Mouse (Mus musculus): ENCODE measurements around the gene Cfl1.

Cfl1 gene

DNA sequence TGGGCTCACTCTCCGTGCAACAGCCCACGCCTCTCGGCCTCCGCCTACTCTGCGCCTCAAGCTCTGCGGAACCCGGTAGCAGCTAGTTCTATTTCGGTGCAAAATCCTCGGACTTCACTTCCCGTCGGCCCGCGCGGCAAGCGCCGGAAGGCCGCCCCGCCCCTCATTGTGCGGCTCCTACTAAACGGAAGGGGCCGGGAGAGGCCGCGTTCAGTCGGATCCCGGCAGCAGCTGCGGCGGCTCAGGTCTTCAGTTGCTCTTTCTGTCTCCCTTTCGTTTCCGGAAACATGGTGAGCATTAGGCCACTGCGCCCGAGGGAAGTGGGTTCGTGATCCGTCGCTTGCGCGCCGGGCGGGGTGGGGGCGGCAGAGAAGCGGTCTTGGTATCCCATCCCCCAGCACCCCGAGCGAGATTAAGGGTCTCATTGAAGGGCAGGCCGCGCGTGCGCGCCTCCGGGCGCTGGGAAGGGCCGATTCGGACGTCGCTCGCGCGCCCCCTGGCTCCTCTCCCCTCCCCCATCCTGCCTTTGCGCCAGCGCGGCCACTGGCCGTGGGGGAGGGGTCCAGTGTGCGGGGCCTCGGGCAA lies at the start of gene Cfl1:
Gene Cfl1, plus strand, starts transcription at position 143 of the 585 bp plus-strand sequence.
- peak; percentile 95 for DNase-seq

DNA sequence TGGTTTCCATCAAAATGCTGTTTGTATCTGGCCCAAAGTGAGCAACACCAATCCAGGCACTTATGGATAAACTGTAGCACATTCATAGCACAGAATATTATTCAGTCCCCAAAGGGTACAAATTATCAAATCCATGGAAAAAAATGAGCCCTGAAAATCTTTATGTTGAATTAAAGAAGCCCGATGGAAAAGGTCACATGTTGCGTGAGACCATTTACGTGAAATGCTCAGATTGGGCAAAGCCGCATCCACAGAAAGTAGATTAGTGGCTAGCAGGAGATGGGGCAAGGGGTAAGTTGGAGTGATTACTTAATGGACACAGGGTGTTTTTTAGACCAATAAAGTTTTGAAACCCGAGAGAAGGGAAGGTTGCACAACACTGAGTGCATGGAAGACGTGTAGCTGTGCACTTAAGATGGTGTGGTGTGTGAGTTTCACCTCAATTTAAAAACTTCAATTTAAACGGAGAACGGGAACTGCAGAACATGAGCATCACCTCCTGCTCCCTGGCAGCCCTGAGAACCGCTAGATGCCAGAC lies 45.8 kb upstream of the Cfl1 start:
- DNase-seq, result no peak

DNA sequence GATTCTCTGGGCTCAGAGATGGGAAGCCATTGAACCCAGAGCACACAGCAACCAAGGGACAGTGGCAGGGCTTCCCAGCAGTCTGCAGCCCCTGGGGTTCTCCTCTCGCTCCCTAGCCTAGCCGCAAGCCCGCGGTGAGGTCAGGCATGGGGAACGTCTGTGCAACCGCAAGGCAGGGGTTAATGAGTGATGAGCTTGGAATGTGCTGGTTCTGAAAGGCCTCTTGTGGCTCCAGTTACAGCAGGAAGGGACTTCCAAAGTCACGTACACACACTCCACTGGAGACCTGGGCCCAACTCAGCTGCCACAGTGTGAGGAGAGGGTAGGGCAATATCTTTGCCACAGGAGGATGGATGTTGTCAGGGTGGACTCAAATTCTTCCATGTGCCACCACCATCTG lies 45.3 kb upstream of the Cfl1 start:
- DNase-seq, result no peak

DNA sequence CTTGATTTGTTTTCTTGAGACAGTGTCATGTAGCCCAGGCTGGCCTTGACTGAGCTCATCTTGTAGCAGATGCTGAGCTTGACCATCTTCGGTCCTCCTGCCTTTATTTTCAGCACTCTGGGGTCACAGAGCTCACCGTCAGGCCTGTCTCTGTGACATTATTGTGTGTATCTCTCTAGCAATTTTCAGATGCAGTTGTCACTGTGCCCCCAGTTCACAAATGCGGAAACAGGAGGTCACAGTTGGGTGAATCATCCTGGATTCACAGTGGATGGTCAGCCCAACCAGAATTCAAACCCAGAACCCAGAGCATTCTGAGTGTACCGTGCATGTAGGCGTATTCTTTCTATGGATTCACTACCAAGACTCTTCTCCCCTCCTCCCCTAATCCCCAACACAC lies 44.5 kb upstream of the Cfl1 start:
- DNase-seq, result no peak

DNA sequence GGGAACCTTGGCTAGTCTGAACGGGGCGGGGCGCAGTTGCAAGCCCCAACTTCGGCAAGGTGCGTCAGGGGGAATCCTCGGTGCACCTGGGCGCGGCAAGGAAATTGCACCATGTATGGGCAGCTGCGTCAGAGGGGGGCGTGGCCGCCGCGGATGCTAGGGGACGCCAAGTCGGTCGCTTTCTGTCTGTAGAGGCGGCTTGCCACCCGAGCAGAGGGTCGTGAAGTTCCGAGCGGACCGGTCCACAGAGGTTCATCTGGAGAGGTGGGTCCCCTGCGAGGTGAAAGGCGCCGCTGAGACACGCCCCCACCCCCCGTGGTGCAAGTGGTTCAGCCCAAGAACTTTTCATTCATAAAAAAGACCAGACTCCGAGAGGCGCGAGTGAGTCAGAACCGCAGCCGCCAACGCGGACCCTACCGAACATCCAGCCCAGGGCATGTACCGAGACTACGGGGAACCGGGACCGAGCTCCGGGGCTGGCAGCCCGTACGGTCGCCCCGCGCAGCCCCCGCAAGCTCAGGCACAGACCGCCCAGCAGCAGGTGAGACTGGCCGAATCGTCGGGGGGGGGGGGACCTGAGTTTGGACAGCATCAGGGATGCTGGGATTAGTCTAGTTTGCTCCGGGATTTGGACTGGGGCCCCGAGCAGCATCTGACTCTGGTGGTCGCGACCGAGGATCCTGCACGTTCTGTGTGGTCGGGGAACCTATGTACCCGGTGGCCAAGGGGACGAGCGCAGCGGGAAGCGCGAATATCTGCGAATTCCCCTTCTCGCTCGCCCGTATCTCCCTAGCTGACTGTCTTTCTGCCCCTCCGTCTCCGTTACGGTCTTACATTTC lies 42.5 kb upstream of the Cfl1 start, which contains the start of gene Fosl1:
Gene Fosl1, plus strand, starts transcription at position 33 of the 839 bp plus-strand sequence.
- DNase-seq, result peak; percentile 74

DNA sequence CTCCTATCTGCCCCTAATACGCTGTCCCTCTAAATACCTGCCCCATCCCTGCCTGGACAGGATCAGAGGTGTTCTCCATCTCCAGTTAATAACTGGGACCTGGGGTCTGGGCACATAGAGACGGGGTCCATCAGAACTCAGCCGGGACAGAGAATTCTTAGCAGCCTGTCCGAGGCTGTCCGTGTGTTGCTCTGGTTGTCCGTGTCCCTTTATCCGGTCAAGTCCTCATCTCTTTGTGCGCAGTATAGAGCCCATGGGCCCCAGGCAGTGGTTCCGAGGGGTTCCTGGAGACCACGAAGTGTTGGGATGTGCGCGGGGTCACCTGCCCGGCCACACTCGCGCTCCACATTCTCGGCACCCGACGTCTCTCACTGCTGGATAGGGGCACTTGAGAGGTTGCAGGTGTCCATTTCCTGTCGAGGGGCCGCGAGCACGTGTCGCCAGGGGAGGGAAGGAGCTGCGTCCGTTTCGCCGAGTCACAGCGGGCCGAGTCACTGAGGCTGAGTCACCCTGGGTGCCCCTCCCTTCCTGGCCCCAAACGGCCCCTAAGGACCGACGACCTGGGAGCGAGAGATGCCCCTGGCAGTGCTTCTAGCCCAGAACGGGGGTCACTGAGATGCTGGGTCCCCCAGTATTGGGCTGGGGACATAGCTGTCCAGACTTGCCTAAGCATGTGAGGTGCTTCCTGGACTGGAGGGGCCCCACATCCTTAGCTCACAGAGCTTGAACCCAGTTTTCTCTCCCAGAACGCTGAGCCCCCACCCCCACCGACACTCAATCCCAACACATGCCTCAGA lies 41.7 kb upstream of the Cfl1 start:
- no peak for DNase-seq

DNA sequence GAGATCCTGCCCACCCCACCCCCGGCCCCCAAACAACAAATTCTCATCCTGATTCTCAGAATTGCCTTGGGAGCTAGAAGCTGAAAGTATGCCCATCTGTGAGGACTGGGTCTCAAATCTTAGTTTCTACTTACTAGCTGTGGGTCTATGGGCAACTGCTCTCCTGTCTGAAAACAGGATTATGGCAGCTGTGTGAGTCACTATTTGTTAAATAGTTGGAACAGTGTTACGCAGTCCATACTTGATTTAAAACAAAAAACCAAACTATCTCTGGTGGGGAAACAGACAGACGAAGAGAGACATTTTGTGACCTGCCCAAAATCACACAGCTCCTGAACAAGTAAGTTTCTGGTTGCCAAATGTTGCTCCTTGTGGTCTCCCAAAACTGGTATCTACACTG lies 40.6 kb upstream of the Cfl1 start:
- no peak for DNase-seq

DNA sequence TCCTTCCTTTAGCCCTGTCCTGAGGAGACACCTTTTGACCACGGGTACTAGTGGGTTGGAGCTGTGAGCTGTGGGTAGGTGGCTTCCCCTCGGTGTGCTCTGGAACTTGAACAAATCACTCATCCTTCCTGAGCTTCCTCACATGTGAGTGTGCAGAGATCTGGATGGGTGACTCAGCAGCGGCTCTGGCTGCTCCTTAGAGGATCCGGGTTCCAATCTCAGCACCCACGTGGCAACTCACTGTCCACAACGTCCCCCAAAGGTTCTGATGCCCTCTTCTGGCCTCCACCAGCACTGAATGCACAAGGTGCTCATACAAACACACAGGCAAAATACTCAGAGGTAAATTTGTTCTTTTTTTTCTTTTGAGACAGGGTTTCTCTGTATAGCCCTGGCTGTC lies 38.5 kb upstream of the Cfl1 start:
- no peak for DNase-seq

DNA sequence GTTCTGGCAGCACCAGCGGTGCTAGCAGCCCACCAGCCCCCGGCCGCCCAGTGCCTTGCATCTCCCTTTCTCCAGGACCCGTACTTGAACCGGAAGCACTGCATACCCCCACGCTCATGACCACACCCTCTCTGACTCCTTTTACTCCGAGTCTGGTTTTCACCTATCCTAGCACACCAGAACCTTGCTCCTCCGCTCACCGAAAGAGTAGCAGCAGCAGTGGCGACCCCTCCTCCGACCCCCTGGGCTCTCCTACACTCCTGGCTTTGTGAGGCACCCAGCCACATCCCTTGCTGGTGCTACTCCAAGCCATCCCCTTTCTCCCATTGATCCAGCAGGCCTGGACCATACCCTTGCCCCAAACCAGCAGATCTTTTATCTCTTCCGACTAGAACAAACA lies 35.2 kb upstream of the Cfl1 start:
- DNase-seq, result no peak

DNA sequence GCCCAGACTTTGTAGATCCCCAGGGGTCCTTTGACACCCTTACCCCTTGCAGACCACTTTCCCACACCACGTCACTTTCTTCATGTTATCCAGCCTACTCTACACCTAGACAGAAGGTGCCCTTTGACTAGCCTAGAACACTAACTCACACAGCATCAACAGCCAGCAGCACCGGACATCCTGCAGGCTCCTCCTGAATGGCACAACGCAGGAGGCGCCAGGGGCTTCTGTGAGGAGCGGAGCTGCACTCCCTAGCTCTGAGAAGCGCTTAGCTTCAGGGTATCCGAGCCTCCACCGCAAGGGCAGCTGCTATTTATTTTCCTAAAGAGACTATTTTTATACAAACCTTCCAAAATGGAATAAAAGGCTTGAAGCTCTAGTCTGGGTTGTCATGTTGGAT lies 34.7 kb upstream of the Cfl1 start:
- no peak for DNase-seq

DNA sequence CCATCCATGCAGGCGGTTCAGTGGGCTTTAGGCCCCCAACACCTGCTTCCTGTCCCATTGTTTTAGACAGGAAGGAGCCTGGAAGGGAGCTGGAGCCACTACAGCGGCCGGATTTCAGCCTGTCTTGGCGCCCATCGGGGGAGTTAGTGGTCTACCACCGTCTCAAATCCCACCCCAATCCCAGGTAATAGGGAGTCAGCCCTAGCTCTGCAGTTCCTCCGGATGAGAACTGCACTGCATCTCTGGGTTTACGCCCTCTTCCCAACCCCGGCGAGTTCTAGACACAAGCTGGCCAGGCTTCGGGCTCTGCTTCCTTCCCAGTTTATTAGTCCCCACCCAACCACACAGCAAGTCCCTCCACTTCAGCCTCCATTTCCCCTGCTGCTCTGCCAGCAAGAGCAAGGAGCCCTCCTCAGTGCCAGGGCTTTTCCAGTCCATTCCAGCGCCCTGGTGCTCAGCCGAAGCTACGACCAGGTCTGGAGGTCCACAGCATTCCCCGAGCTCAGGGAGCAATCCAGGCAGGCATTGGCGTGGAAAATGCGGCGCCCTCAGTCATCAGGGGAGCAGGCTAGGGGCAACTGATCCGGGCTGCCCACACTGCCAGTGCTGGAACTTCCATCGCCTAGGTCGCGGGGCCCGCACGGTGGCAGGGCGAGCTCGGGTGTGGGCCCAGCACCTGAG lies 33.9 kb upstream of the Cfl1 start:
- DNase-seq, result no peak

DNA sequence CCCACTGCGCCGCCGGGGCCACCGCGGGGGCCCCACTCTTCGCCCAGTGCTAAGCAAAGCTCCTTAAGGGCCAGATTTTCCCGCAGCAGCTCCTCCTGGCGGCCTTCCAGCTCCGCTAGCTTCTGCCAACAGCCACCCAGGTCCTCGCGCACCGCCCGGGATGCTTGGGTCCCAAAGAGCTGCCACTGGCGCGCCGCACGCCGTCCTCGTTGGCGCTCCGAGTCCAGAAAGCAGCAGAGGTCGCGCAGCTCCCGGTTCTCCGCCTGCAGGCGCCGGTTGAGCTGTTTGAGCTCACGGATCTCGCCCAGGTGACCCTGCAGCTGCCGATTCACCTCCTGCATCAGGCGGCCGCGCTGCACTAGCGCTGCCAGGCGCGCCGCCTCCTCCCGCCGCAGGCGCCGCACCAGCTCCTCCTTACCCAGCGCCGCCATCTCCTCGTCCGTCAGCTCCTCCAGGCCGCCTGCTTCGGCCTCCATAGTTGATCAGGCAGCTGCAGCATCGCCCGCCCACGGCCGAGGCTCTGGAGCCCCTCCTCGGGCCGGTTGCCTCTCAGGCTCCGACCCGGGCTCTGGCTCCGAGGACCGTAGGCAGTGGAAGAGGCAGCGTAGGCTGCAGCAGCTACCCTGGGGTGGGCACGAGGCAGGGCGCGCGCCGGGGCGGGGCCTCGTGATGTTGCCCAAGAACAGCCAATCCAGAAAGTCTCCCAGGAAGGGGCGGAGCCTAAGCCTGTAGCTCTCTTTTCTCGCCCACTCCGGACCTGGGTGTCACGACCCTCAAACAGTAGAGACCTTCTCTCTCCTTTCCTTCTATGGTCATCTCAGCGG lies 33.1 kb upstream of the Cfl1 start:
- DNase-seq, result peak; percentile 96

DNA sequence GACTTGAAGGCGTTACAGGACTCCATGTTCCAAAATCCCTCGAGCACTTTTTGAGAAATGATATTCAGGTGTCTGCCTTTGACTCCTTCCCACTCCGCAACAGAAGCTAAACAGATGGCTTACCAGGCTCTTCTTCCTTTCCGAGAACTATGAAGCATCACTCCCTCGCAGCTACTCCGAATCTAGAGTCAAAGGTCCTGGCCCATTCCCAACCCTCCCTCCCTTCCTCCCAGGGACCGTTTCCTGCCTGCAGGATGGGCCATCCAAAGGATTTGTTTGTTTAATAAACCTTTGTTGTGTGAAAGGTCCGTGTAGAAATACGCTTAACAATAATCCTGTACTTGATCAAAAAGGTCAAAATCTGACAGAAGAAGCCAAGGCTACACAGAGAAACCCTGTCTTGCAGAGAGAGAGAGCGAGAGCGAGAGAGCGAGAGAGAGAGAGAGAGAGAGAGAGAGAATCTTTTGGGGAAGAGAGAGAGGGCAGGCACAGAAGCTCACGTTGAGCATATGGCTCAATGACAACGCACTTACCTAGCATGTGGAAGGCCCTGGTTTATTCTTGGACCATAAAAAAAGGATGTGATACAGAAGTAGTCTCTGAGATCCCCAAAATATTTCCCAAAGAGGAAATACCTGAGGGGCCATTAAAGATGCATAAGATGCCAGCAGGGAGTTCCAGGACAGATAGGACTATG lies 32.4 kb upstream of the Cfl1 start, which contains the start of gene Ccdc85b:
Gene Ccdc85b, minus strand, starts transcription at position 149 of the 697 bp plus-strand sequence.
- no peak for DNase-seq

DNA sequence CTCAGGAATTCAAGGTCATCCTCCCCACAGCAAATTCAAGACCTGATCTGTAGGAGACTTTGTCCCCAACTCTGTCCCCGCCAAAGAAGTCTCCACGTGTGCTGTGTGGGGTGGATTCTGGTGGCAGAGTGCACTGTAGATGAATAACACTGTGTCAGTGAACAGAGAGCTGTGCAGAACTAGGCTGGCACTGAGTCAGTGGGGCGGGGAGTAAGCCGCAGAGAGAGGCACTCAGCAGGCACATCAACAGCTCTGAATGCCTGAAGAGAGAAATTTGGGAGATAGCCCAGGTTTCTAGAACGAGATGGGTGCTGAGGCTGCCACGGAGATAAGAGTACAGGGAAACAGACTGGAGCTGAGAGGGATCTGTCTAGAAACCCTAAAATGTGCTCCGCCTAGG lies 31.2 kb upstream of the Cfl1 start:
- DNase-seq, result peak; percentile 55

DNA sequence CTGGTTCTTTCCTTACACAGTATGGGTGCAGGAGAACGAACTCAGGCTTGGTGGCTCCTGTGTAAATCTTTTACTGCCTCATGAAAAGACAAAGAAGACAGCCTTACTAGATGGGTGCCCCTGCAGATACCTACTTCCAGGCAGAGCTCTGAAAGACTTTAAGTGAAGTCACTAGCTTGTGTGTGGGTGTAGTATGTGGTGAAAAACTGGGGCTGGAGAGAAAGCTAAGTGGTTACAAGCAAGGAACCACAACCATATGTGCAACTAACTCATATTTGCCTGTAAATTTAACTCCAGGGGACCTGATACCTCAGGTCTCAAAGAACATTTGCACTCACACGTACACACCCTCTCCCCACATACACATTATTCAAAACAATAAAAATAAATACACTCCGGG lies 30.4 kb upstream of the Cfl1 start:
- DNase-seq, result no peak

DNA sequence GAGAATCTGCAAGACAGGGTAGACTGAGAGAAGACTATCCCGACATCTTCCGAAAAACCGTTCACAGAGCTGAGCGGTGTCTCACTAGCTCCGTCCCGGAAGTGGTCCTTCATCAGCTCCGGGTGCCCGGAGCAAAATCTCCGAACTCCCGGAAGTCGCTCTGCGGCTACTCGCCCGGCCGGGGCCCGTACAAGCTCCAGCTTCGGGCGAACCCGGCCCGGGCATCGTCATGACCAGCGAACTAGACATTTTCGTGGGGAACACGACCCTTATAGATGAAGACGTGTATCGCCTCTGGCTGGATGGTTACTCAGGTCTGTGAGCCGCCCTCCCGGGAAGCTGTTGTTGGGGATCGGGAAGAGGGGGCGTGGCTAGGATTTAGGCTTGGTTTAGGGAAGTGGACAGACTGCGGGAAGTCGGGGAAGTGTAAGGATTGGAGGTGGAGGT lies 29.8 kb upstream of the Cfl1 start, which contains the start of gene Fibp:
Gene Fibp, plus strand, starts transcription at position 151 of the 447 bp plus-strand sequence.
- peak; percentile 87 for DNase-seq

DNA sequence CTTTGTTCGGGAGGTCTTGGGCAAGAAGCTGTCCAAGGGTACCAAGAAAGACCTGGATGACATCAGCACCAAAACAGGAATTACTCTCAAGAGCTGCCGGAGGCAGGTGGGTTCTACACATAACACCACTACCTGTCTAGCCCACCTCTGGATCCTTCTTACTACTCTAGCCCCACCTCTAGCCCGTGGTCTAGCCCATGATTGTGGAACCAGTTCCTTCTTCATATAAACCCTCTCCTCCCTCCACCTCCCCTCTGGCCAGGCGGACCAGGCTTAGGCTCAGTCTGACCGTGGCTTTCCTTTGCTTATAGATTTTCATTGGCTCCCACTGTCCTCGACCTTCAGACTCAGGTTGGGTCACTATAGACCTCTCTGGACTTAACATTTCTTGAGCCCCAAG lies 28.8 kb upstream of the Cfl1 start:
- DNase-seq, result no peak

DNA sequence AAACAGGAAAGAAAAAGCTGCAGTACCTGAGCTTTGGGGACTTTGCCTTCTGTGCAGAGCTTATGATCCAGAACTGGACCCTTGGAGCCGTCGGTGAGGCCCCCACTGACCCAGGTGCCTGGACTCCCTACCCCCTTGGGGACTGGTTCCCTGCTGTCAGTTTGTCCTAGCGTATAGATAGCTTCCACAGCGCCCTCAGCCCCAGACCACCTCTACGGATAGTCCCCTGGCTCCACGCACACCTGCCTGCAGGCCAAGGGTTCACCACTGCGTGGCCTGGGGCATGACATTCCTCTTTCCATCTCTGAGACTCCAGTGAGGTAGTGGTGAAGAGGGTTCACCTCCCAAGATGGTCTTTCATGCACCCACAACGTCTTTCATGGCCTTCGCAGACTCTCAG lies 27.0 kb upstream of the Cfl1 start:
- DNase-seq, result no peak

DNA sequence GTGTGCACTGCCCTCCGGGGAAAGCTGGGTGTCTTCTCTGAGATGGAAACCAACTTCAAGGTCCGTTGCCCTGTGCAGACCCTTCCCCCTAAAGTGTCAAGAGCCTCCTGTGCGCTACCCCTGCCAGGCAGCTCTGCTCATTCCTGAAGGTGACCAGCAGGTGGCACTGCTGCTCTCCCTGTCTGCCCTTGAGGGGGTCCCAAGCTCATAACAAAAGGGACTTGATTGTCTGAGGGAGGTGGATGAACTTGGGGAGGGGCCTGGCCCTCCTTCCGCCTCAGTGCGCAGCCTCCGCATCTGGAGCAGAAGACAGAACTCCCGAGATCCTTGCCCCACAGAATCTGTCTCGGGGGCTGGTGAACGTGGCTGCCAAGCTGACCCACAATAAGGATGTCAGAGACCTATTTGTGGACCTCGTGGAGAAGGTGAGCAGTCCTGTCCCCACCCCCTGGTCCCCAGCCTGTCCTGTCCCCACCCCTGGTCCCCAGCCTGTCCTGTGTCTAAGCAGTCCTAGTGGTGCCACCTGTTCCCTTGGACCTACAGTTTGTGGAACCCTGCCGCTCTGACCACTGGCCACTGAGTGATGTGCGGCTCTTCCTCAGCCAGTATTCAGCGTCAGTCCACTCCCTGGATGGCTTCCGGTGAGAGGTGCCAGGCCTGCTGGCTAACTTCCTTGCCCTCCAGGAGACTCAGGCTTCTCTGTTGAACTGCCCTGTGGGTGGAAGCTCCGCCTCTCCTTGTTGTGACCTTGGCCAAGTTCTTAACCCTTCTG lies 26.3 kb upstream of the Cfl1 start:
- DNase-seq, result no peak

DNA sequence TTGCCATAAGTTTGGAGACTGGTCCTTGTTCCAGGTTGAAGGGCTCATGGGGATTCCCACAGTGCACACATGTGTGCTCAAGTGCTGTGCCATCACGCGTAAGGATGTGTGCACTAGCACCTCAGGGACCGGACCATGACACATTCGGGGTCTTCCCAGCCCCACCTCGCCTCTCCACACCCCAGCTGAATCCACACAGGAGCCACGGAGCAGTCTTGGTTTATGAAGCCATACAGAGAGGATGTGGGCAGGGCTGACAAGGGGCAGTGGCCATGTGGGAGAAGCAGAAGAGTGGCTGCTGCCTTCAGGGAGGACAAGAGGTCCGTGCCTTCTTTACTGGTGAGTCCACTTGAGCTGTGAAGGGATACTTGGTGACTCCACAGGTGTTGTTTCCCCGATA lies 25.2 kb upstream of the Cfl1 start:
- no peak for DNase-seq

Measured in right cerebral cortex, postnatal 25 days (tissue).